Mouse (Mus musculus): ENCODE measurements around the gene Nudt17. TPM values are rescaled to one million over a fixed set of nuclear protein-coding genes. Genes with fewer than 3 reads are reported as not detected.

The Nudt17 gene
- polyA plus RNA-seq, 1 experiment from 2014 or later, result 10.8 TPM

DNA sequence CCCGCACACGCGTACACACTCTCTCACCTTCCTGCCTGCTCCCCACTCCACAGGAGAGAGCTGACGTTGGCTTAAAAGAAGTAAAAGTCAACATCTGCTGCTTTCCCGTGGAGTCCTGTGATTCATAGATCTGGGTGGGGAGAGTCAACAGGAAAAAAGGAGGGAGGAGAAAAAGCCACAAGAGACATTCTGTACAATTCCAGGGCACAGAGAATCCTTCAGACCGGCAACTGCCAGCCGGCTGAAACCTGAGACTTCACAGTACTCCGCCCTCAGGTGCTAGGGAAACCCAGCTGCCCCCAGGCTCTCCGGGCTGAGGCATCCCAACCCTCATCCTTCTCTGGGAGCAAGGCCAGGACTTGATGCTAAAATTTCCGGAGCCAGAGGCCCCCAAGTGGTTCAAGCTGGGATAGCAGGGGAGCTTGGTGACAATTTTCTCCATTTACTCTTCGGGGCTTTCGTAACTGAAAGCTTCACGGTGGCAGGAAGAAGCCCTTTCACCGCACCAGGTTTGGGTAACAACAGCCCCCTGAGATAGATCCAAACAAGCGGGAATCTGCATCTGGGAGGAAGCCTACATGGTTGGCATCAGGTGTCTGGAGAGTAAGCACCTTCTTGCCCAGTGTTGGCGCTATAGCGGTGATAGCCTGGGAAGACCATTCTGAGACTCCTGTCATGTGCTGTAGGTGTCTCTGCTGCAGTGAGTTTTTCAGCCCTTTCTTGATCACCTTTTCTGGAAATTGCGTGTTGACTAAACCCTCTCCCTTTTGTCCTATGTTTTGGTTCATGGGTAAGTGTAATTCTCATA, 44.7 kb downstream of the Nudt17 start:
- Histone ChIP-seq H3K4me3 (ENCODE audit: low read depth, low read length) (peak overlapping the region; percentile 14), H3K4me2 (ENCODE audit: low read depth, severe bottlenecking) (peak overlapping the region; percentile 36), H3K4me1 (ENCODE audit: control insufficient read depth, insufficient read depth, low read length) (no peaks in the 10 kb centered on the region), H3K27ac (replicated peaks; ENCODE audit: low read depth, low read length) (no peak overlapping the region; the same call in 1 of the 2 replicates), H3K27me3 (ENCODE audit: control insufficient read depth, insufficient read depth, low read length) (no peaks in the 10 kb centered on the region), H3K9ac (ENCODE audit: low read length) (no peak overlapping the region; the same call in 1 of the 2 replicates), H3K9me3 (ENCODE audit: control insufficient read depth, low read length) (no peaks in the 10 kb centered on the region), H3K36me3 (ENCODE audit: control insufficient read depth, insufficient read depth, low read length) (no peaks in the 10 kb centered on the region)
- WGBS, result 7% methylated on average over 17 of the region's 18 CpGs
- DNase-seq (ENCODE audit: low spot score) (peak; percentile 91), ATAC-seq (ENCODE audit: insufficient number of reproducible peaks, low FRiP score, low TSS enrichment, low read depth) (peak; percentile 84)

DNA sequence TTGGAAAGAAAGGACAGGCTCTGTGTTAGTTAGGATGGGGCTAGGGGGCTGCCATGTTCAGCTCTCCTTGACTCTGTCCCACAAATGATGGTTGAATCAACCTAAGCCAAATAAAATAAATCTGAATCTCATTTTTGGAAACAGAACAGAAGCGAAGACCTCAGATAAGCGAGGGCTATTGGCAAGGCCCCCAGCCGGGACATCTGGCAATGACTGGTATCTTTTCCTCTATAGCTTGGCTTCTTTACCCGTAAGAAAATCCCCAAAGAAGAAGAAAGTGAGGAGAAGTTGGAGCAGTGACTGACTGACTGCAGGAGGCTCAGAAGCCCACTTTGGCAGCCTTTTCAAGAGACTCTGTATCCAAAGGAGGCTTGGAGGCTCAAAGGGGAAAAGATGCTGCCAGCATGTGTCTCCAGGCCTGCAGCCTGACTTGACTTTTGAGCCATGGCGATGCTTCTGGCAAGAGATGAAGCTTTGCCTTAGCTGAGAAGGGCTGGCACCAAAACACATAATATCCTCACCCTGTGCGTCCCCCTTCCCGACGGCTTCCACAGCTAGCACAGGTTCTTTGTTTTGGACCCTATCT, 45.5 kb downstream of the Nudt17 start:
- H3K4me1 ChIP-seq (ENCODE audit: control insufficient read depth, insufficient read depth, low read length), result no peaks in the 10 kb centered on the region
- ATAC-seq (ENCODE audit: insufficient number of reproducible peaks, low FRiP score, low TSS enrichment, low read depth) (no peak), DNase-seq (ENCODE audit: low spot score) (peak; percentile 34)
- no peaks in the 10 kb centered on the region for H3K27me3 ChIP-seq (ENCODE audit: control insufficient read depth, insufficient read depth, low read length)
- peak overlapping the region; percentile 14; the same call in 1 of the 2 replicates for H3K4me3 ChIP-seq (ENCODE audit: low read depth, low read length)
- no peak overlapping the region; the same call in 1 of the 2 replicates for H3K27ac ChIP-seq (replicated peaks; ENCODE audit: low read depth, low read length)
- H3K36me3 ChIP-seq (ENCODE audit: control insufficient read depth, insufficient read depth, low read length), result no peaks in the 10 kb centered on the region
- H3K9me3 ChIP-seq (ENCODE audit: control insufficient read depth, low read length), result no peaks in the 10 kb centered on the region
- no peak overlapping the region; the same call in 1 of the 2 replicates for H3K9ac ChIP-seq (ENCODE audit: low read length)
- H3K4me2 ChIP-seq (ENCODE audit: low read depth, severe bottlenecking), result peak overlapping the region; percentile 36
- 48% methylated on average over 8 of the region's 8 CpGs for WGBS

DNA sequence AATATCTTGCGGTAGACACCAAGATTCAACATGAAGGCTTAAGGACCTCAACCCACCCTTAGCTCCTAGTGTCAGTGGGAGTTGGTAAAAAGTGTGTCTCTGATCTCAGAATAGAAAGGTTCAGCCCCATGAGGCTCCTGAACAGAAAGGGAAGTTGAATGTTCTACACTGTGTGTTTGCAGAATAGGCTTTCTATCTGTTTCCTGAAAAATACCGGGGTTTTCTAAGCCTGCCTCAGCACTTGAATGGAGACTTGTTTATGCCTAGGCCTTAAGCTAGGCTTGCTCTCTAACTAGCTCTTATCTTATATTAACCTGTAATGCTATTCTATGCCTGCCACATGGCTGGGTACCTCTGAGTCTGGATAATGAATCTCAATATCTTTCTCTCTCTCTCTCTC, 47.5 kb downstream of the Nudt17 start:
- ATAC-seq (ENCODE audit: insufficient number of reproducible peaks, low FRiP score, low TSS enrichment, low read depth) (no peak), DNase-seq (ENCODE audit: low spot score) (no peak)
- Histone ChIP-seq H3K4me2 (ENCODE audit: low read depth, severe bottlenecking) (no peak overlapping the region), H3K27ac (replicated peaks; ENCODE audit: low read depth, low read length) (no peak overlapping the region), H3K9me3 (ENCODE audit: control insufficient read depth, low read length) (no peaks in the 10 kb centered on the region), H3K27me3 (ENCODE audit: control insufficient read depth, insufficient read depth, low read length) (no peaks in the 10 kb centered on the region), H3K4me1 (ENCODE audit: control insufficient read depth, insufficient read depth, low read length) (no peaks in the 10 kb centered on the region), H3K9ac (ENCODE audit: low read length) (no peak overlapping the region), H3K4me3 (ENCODE audit: low read depth, low read length) (no peak overlapping the region), H3K36me3 (ENCODE audit: control insufficient read depth, insufficient read depth, low read length) (no peaks in the 10 kb centered on the region)
- 87% methylated on average over 2 of the region's 2 CpGs for WGBS

Other genes with a start within 250 kb of the Nudt17 start
- gene Hfe2, start 183.4 kb downstream of the Nudt17 start, polyA plus RNA-seq (2014; fragmentation: Nextera tagmentation; extraction: Ambion mirVana), result 1.7 and 1.8 TPM in 2 replicates
- 54.4 and 57.9 TPM in 2 replicates for gene Txnip, start 150.6 kb downstream of the Nudt17 start, polyA plus RNA-seq (2014; fragmentation: Nextera tagmentation; extraction: Ambion mirVana)
- gene Gm16253, start 131.6 kb downstream of the Nudt17 start, polyA plus RNA-seq (2014; fragmentation: Nextera tagmentation; extraction: Ambion mirVana), result 0.69 and 1.0 TPM in 2 replicates
- 18.8 and 22.8 TPM in 2 replicates for gene Polr3gl, start 114.4 kb downstream of the Nudt17 start, polyA plus RNA-seq (2014; fragmentation: Nextera tagmentation; extraction: Ambion mirVana)
- gene Ankrd34a, start 111.9 kb downstream of the Nudt17 start, polyA plus RNA-seq (2014; fragmentation: Nextera tagmentation; extraction: Ambion mirVana), result 1.5 and 1.7 TPM in 2 replicates
- gene Lix1l, start 107.4 kb downstream of the Nudt17 start, polyA plus RNA-seq (2014; fragmentation: Nextera tagmentation; extraction: Ambion mirVana), result 5.7 and 6.4 TPM in 2 replicates
- gene Rbm8a, start 78.6 kb downstream of the Nudt17 start, polyA plus RNA-seq (2014; fragmentation: Nextera tagmentation; extraction: Ambion mirVana), result 240 and 241 TPM in 2 replicates
- 48.4 and 49.2 TPM in 2 replicates for gene Pex11b, start 73.2 kb downstream of the Nudt17 start, polyA plus RNA-seq (2014; fragmentation: Nextera tagmentation; extraction: Ambion mirVana)
- gene Gm42957, start 73.1 kb downstream of the Nudt17 start, polyA plus RNA-seq (2014; fragmentation: Nextera tagmentation; extraction: Ambion mirVana), result 0.11 and 0.34 TPM in 2 replicates
- gene Itga10, start 63.0 kb downstream of the Nudt17 start, polyA plus RNA-seq (2014; fragmentation: Nextera tagmentation; extraction: Ambion mirVana), result 0.92 and 0.96 TPM in 2 replicates
- gene Ankrd35, start 38.4 kb downstream of the Nudt17 start, polyA plus RNA-seq (2014; fragmentation: Nextera tagmentation; extraction: Ambion mirVana), result 0.31 and 0.45 TPM in 2 replicates
- 41.4 and 42.8 TPM in 2 replicates for gene Pias3, start 12.2 kb downstream of the Nudt17 start, polyA plus RNA-seq (2014; fragmentation: Nextera tagmentation; extraction: Ambion mirVana)
- 38.1 and 42.8 TPM in 2 replicates for gene Polr3c, start 19.1 kb upstream of the Nudt17 start, polyA plus RNA-seq (2014; fragmentation: Nextera tagmentation; extraction: Ambion mirVana)
- gene Rnf115, start 19.1 kb upstream of the Nudt17 start, polyA plus RNA-seq (2014; fragmentation: Nextera tagmentation; extraction: Ambion mirVana), result 70.0 and 70.7 TPM in 2 replicates
- gene Pdzk1, start 120.7 kb upstream of the Nudt17 start, polyA plus RNA-seq (2014; fragmentation: Nextera tagmentation; extraction: Ambion mirVana), result not detected in 2 replicates
- 0.20 and 0.21 TPM in 2 replicates for gene Cd160, start 120.8 kb upstream of the Nudt17 start, polyA plus RNA-seq (2014; fragmentation: Nextera tagmentation; extraction: Ambion mirVana)
- gene Gja5, start 196.1 kb upstream of the Nudt17 start, polyA plus RNA-seq (2014; fragmentation: Nextera tagmentation; extraction: Ambion mirVana), result 3.7 and 4.8 TPM in 2 replicates
- gene Gpr89, start 196.8 kb upstream of the Nudt17 start, polyA plus RNA-seq (2014; fragmentation: Nextera tagmentation; extraction: Ambion mirVana), result 37.0 and 40.7 TPM in 2 replicates
- not detected in 2 replicates for gene Gja8, start 217.5 kb upstream of the Nudt17 start, polyA plus RNA-seq (2014; fragmentation: Nextera tagmentation; extraction: Ambion mirVana)

All from limb, embryonic 11.5 days (tissue).